Mouse (Mus musculus) B cell, adult 2 months (primary cell): Measurements from ENCODE around the gene Gm17651.
A peak's percentile ranks its signal among the peaks of the same experiment; 100 is the strongest.

Source experiments
- DNase-seq, 2 experiments: peaks; one replicate each; pipeline ENCODE4 v3.0.0; 2022

Gm17651 gene

GRCm38 (mm10) chr3:97678416-97678815 lies 3.9 kb upstream of the Gm17651 start:
- no peak for DNase-seq

DNA sequence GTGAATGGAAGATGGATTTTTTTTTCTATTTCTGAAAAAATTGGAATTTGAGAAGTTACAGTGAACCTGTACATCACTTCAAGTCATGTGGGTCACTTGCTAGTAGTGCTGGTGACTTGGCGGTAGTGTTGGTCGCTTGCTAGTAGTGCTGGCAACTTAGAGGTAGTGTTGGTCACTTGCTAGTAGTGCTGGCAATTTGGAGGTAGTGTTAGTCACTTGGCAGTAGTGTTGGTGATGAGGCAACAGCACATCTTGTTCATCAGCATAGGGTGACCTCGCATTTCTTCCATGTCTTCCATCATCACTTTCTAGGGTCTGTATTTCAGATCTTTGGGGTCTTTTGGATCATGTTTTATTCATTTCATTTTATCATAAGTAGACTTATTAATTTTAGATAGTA lies 1.6 kb upstream of the Gm17651 start:
- no peak for DNase-seq

GRCm38 (mm10) chr3:97667093-97667675 lies 7.3 kb downstream of the Gm17651 start:
- no peak for DNase-seq

DNA sequence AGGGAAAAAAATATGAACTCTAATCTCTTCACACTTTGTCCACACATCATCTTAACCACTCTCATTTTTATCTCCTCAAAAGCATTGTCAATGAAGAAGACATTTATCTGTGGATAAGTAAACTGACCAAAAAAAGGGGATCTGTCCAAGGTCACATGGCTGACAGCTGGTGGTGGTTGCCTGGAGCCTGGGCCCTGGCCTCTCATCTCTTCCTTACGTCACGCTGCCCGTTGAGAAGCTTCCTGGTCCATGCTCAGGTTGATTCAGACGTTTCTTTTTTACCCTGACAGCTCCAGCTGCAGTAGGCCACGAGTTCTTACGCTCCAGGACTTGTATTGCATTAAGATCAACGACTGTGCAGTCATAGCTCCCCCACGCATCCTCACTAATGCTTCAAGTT lies 8.3 kb downstream of the Gm17651 start:
- no peak for DNase-seq

- DNase-seq = no peak
Observed at GRCm38 (mm10) chr3:97665525-97665924, 9.0 kb downstream of the Gm17651 start.

GRCm38 (mm10) chr3:97661206-97661605 lies 13.3 kb downstream of the Gm17651 start:
- DNase-seq = peak in 1 of 2 experiments; percentile 22

- no peak for DNase-seq
Observed at GRCm38 (mm10) chr3:97659746-97660145, 14.7 kb downstream of the Gm17651 start.

GRCm38 (mm10) chr3:97658426-97659193 lies 15.9 kb downstream of the Gm17651 start:
- no peak for DNase-seq

DNA sequence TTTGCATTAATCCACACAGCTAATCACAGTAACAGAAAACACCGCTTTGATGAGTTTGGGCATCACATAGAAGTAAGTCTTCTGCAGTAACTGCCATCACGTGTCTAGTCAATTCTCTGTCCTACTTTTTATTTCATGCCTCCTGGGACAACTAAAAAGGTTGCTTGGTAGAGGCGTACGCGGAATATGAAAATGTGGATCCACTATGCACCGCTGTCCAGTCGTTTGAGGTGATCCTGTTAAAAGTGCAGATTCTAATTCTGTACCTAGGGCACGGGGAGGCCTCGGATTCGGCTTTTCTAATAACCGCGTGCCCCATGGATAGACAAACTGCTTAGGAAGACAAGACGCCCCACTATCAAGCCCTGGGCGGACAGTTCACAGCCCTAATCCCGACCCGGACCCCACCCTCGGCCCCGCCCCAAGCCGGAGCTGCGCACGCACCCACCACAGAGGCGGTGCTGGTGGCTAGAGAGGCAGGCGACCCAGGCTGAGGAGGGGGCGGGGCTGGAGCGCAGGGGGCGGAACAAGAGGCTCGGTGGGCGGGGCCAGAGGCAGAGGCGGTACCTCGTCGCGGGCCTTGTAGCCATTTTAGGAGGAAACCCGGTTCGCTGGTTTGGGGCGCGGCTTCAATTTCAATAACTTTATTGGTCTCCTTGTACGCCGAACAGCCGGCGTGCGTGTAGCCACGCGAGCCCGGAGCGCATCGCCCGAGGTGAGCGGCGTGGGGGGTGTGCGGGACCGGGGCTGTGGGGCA lies 16.7 kb downstream of the Gm17651 start, which contains the start of gene Prkab2:
Gene Prkab2, plus strand, starts transcription at position 539 of the 757 bp plus-strand sequence.
- peak; percentile 99 to 100 for DNase-seq

DNA sequence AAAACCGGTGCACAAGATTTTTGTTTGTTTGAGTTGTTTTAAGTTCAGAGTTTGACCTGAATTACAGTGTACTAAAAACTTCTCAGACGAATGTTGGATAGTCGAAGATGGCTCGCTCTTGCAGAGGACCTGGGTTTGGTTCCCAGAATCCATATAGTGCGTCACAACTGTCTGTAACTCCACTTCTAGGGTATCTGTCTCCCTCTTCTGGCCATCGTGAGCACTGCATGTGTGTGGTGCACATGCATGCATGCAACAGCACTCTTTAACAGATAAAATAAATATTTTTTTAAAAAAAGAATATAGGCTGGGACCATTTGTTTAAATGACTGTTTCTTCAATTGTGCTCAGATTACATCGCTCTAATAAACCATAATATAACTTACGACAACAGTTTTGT lies 19.6 kb downstream of the Gm17651 start:
- DNase-seq = peak; percentile 60 to 63

- no peak for DNase-seq
Observed at GRCm38 (mm10) chr3:97653781-97654180, 20.7 kb downstream of the Gm17651 start.

DNA sequence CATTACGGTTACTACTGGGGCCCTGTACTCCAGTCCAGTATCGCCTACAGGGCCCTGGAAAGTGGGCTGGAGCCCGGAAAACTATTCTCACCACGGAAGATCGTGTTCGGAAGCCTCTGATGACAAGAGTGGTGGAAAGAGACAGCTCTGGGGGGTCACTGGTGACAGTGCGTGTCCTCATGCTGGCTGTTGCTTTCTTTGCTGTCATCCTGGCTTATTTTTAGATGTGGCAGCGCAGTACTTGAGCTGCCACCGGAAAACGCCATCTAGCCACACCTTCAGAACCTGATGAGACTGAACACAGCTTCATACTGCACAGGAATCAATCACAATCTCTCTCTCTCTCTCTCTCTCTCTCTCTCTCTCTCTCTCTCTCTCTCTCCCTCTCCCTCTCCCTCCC lies 22.9 kb downstream of the Gm17651 start:
- DNase-seq = no peak

GRCm38 (mm10) chr3:97649469-97649868 lies 25.0 kb downstream of the Gm17651 start:
- DNase-seq = no peak

DNA sequence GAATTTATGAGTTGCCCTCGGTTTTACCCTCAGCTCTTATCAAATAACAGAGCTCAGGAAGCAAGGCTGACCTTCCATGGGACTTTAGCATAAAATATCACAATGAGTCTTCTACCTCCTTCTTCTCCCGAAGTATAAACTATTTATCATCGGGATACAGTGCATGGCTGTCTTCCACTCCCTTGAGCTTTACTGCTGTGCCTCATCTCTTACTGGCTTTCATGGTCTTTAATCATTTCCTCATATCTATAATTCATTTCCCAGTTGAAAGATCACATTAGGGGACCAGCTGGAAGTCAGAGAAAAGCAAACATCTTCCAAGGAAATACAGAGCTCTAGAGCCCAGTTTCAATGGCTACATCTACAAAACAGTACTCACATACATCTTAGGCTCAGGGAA lies 25.5 kb downstream of the Gm17651 start:
- DNase-seq = no peak

DNA sequence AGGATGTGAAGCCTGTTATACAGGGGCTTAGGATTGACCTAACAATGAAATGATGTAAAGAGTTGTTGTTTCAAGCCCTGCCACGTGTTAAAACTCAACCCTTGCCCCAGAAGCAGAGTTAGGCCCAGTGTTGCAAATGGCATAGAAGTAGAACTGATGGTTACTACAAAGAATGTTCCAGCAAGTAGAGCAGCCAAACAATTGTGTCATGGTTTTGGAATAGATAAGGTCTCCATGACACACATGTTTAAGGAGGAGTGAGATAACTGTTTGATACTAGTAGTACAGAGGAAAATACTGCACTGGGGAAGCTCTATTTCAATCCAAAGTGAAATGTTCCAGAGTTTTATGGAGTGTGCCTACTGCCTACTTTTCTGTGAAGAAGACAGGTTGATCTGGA lies 26.0 kb downstream of the Gm17651 start:
- DNase-seq = no peak

GRCm38 (mm10) chr3:97642001-97642400 lies 32.5 kb downstream of the Gm17651 start:
- DNase-seq = no peak

- DNase-seq = no peak
Observed at GRCm38 (mm10) chr3:97641396-97641795, 33.1 kb downstream of the Gm17651 start.

DNA sequence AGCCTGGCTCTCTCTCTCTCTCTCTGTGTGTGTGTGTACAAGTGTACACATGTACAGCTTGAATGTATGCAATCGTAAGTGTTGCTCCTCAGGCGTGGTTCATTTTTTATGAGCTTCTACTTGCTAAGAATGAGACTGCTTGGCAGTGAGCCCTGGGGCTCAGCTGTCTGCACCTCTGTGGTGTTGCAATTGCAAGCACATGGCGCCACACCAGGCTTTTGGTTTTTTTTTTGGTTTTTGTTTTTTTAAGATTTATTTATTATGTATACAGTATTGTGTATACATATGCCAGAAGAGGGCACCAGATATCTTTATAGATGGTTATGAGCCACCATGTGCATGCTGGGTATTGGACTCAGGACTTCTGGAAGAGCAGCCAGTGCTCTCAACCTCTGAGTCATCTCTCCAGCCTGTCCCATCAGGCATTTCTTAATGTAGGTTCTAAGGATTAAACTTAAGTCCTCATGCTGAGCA lies 40.2 kb downstream of the Gm17651 start:
- no peak for DNase-seq

GRCm38 (mm10) chr3:97633456-97633855 lies 41.0 kb downstream of the Gm17651 start:
- DNase-seq = no peak

GRCm38 (mm10) chr3:97631258-97631860 lies 43.1 kb downstream of the Gm17651 start:
- no peak for DNase-seq

GRCm38 (mm10) chr3:97630746-97631145 lies 43.7 kb downstream of the Gm17651 start:
- no peak for DNase-seq

GRCm38 (mm10) chr3:97629941-97630340 lies 44.6 kb downstream of the Gm17651 start:
- DNase-seq = no peak

GRCm38 (mm10) chr3:97628391-97629001 lies 46.0 kb downstream of the Gm17651 start, which contains the start of gene Fmo5:
TSS of gene Fmo5 (plus strand) at chr3:97628804.
- DNase-seq = peak; percentile 73 to 75
